Mouse (Mus musculus) mesoderm, embryonic 11.5 days (tissue): Measurements from ENCODE around the gene Gm20388.

Experiments used
- DNase-seq: peaks from one replicate; pipeline ENCODE4 v3.0.0-alpha.2; 2012; ENCODE audit warnings: low read depth, low spot score

Gm20388 gene

DNA sequence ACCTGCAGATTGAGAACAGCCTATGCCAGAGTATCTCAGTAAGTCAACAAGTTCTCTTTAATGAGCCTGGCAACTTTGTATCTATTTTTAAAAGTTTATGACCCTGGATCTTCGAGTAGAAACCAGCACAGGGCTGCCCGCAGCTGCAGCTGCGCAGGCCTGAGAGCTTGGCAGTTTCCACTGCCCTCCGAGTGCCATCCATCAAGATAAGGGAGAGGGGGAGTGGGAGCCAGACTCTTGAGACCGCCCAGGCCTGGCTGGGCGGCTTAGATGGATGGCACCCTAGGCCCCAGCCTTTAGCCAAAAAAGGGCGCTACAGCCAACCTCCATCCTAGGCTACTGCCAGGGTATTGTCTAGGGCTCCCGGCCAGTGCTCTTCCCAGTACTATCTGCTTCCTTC is 1074.2 kb downstream of the Gm20388 start:
- no peak for DNase-seq

DNA sequence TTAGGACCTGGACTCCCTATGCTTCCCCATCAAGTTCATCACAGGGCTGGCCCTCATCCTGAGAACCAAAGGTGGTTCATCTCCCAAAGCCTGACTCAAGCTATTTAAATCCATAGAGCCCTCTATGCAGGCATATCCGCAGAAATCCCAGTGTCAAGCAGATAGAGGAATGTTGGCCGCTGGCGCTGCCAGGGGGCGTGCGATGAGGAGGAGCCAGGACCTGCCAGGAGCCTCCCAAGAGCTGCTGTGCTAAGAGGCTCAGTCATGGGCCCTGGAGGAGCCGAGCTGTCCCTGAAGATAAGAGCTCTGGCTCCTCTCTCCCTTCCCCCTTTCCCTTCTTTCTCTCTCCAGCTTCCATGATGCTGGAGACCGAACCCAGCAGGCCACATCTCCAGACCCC is 1075.4 kb downstream of the Gm20388 start:
- DNase-seq = no peak

DNA sequence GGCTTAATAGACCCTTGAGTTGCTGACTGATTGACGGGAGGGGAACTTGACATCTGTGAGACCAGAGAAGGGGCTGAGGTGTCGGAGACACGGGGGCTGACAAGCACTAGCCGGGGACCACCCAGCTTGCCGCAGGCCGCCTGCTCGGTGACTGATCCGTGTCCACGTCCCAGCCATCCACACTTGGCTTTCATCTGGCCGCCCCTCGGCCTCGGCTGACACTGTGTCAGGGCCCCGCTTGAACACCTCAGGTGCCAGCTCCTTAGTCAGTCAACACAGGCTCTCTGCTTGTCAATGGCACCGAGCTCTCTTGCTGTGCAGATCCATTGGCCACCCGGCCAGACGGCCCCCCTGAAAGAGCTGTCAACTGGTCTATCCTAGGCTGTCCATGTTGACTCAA is 1083.1 kb downstream of the Gm20388 start:
- no peak for DNase-seq

DNA sequence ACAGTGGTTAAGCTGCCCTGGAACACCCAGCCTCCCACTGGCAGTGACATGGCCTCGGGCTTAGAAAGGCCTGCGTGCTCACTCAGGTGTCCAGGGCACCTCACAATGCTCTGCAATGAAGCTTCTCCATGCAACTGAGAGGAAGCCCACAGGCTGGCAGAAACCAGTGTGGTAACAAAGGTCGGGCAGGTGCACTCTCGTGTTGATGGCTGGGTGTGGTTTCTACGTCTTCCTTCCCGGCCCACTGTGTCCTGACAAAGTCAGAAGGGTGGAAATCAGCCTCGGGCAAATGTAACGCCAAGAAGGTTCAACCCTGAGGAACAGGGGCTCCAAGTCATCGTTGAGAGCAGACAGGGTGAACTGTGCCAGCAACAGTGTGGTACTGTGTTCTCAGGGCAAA is 1084.8 kb downstream of the Gm20388 start:
- no peak for DNase-seq

DNA sequence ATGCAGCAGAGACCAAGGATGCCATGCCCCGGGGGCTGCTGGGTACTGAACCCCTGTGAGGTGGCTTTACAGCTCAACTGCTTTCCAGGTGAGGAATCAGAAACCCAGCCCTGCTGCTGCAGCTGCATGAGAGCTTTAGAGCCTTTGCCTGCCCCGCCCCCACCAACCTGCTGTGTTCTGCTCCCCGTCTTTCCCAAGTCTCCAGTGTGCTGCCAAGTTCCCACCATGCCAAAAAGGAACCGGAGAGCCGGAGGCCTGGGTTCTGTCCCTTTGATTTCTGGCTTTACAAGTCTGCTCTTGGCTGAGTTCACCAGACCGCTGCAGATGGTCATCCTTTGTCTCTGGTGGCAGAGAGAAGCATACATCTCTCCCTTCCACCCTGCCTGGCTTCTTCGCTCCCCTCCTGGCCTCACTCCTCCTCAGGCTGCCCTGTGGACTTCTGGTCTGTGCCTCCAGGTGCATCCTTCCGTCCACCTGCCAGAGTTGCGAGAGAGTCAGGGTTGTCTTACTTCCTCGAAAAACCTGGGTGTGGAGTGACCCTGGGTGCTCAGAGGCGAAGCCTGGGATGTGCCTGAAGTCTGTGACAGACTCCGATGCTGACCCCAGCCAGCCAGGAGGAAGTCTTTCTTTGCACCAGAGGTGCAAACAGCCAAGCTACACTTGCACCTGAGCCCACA is 1086.4 kb downstream of the Gm20388 start:
- no peak for DNase-seq

DNA sequence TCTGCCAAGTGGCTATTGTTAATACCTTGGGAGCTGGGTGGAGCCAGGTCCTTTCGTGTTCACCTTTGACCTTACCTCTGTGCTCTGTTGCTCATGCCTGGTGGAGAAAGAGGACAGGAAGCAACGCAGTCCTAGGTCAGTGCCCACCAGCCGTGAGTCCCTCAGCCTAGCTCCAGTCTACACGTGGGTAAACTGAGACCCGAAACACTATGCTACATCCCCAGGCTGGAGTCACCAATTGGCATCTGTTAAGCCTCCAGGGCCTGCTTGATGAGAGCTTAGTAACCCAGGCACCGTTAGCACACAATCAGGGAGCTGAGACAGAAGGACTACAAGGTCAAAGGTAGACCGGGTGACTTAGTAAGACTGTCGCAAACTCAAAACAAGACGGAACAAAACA is 1087.3 kb downstream of the Gm20388 start:
- DNase-seq = no peak

DNA sequence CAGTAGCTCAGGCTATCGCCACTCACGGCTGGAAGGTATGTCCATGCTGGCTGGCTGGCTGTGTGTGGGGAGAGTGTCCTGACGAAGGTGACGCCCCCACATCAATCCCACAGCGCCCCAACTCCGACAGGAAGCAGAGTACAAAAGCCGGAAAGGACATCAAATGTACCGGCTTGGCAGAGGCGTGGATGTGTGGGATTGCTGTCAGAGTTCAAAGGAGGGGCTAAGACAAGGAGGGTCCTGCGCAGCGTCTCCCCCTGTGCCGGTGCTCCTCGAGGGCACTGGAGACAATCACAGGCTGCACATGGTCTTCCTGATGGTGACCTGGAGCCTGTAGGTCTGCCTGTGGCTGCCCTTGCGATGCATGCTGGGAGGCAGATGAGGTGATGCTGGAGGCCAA is 1088.3 kb downstream of the Gm20388 start:
- no peak for DNase-seq

DNA sequence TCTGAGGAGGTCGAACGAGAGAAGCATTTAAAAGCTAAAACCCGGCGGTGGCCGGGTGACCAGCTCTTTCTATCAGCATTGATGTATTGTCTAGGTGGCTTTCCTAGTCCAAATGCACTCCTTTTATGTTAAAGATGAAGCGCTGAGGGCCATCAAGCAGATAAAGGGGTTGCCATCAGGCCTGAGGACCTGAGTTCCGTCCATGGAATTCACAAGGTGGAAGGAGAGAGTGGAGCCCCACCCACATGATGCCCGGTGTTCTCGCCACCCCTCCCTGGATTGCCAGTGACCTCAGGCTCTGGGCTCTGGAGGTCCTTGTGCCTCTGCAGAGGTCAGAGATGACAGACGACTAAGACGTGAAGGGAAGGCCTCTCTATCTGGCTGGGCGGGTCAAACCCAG is 1091.3 kb downstream of the Gm20388 start:
- DNase-seq = no peak

DNA sequence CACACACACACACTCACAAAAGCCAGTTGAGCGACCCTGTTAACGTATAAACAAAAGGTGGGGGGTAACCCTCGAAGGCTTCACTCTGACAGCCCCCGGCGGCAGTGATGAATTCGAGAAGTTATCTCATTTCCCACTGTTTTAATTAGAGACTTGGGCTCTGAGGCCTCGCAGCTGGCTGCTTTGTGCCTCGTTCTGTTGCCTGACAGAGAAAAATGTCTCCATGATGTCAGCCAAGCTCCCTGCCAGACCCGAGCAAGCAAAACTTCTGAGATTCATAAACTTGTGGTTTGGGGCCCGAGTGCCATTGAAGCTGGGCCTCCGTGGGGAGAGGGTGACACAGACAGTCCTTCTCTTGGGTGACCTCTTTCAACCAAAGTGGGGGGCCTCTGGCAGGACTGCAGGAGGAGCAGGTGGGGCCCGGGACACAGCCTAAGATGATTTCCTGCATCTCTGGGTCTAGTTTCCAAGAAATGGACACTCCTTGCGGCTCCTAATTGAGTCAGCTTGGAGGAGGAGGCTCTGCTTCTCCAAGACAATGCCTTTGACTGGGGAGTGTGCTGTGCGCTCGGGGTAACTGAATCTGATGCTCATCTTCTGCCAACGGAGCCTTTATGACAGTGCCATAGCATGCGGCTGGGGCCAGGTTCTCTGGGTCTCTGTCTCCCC is 1092.4 kb downstream of the Gm20388 start:
- DNase-seq = no peak

DNA sequence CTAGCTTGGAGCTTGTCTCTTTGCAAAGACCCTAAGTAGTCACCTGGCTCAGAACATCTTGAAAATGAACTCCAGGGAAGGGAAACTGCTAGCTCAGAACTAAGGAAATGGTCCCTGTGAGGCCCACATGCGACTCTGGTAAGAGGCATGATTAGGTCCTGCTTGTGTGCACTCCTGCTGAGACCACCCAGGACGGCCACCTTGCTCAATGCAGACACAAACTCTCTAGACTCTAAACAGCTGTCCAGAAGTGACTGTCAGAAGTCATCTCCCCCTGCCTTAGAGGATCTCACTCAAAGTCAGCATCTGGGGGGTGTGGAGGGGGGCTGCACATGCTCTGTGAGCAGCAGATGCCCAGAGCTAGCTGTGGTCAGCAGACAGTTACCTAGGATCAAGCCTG is 1093.0 kb downstream of the Gm20388 start:
- no peak for DNase-seq

DNA sequence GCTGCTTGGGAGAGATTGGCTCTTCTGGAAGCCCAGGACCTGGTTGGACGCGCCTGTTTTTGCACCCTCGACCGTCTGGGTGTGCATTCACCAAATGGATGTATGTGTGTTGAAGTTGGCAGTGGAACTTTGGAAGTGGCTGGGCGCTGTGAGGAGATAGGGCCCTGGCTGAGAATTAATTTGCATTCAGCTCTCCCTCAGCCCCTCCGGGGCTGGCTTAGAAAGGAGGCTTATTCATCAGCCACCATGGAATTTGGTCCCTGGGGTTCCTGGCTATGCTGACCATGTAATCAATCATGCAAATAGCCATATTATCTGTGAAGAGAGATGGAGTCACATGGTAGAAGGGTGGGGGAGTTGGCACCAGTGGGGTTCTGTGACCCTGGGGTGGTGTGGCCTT is 1102.7 kb downstream of the Gm20388 start:
- no peak for DNase-seq

DNA sequence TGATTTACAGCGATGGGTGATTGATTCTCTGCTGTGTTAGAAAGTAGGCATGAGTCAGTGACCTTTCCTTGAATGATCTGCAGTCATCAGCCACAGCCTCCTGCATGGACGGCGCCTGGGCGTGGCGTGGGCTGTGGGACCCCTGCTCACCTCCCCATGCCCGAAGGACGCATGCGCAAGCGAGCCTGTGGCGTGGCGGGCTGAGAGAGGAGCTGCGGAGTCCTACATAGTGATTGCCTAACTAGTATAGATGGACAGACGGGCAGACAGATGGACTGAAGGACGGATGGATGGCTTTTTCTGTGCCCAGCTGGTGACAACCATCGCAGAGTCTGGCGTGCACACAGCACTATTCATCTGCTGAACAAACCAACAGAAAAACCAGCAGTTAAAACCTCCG is 1106.0 kb downstream of the Gm20388 start:
- peak; percentile 34 for DNase-seq

DNA sequence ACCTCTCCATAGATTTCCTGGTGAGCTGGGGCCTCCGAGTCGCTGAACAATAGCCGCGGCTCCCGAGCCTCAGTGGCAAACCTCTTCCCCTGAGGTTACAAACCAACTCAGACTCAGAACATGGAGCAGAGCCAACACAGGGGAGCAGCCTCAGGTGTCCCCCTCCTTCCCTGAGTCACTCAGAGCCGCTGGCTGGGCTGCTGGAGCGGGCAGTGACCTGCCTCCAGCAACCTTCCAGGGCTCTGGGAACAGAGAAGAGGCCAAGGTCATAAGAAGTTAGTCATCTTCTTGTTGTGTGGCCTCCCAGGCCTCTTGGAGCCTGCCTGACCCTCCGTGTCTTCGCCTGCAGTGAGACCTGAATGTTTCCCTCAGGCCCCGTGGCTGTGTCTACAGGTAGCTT is 1107.6 kb downstream of the Gm20388 start:
- no peak for DNase-seq

DNA sequence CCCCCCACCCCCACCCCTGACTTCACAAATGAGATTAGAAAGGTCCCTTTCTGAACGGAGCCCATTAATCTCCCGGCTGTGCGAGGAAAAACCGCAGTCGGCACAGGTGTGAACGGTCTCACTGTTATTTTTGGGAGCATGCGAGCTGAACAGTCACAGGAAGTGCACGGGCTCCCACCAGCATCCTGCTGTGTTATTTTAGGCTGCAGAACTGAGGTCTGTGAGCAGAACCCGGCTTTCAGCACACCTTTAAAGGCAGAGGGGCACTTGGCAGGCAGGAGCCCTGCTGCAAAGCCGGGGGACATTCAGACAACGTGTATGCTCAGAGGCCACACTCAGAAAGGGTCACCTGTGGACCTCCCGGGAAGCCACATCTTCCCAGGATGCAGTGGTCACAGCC is 1110.8 kb downstream of the Gm20388 start:
- DNase-seq = no peak

DNA sequence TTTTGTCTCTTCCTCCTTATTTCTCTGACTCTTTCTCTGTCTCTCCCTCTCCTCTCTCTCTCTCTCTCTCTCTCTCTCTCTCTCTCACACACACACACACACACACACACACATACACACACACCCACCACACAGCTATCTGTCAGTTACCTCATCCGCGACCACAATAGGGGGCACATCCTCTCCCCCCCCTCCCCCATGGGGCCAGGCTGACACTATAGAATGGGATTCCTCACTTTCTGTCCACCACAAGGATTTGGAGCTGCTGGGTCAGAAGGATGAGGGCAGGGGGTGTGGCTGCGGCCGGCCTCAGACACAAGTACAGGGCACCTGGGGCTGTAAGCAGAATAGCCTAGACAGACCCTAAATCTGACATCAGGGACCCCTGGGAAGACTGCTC is 1112.4 kb downstream of the Gm20388 start:
- no peak for DNase-seq

DNA sequence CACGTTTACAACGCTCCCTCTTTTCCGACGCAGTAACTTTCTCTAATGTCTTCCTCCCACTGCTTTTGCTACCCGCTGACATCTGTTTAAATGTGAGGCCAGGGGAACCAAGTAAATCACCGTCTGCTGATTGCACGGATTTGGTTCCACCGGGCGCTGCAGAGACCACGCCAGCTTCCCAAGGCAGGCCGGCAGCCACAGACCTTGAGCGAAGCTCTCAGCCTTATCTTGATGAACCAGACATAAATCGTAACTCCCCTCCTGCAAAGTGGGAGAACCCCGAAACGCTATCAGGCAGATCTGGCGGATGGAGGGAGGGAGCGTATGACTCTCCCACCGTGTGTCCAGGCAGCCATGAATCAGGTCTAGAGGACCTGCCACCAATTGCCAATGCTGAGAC is 1113.1 kb downstream of the Gm20388 start:
- peak; percentile 52 for DNase-seq

DNA sequence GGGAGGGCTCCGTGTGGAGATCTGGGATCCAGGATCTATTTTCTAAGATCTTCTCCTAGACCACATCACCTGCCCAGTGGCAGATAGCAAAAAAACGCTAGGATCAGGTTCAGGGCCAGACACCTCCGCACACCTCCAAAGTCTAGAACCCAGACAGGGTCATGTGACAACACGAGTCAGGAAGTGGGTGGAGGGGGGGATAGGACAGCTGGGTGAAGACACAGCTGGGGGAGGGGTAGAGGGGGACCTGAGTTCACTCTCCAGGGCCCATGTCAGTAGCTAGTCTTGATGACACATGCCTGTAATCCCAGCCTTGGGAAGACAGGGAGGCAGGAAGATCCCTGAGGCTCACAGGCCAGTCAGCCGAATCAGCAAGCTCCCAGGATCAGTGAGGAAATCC is 1114.8 kb downstream of the Gm20388 start:
- DNase-seq = no peak

DNA sequence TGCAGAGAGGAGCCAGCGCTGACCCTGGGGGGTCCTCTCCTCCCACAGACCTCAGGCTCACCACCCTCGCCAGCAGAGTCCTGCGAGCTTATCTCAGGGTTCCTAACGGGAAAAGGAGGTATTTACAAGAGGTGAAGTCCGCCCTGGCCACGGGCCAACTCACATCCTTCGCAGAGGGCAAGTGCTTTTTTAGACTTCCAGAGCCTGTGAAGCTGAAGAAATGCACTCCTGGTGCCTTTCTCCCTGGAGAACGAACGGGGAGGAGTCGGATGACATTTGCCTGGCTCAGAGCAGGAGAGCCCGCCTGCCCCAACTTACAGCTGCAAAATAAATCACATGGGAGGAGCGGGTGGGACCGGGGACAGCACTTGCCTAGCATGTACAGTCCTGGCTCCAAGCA is 1117.1 kb downstream of the Gm20388 start:
- DNase-seq = peak; percentile 57

DNA sequence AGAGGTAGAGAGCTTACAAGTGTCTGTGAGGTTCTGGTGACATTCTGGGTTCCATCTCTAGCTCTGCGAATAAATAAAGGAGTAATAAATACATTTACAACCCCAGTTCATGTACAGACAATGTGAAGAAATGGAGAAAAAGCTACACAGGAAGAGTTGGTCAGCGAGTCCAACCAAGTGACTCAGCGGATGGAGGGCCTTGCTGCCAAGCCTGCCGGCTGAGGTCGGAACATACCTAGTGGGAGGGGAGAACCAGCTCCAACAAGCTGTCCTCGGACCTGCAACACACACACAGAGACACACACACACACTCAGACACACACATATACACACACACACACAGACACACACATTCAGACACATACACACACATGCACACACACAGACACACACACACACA is 1118.4 kb downstream of the Gm20388 start:
- DNase-seq = no peak

DNA sequence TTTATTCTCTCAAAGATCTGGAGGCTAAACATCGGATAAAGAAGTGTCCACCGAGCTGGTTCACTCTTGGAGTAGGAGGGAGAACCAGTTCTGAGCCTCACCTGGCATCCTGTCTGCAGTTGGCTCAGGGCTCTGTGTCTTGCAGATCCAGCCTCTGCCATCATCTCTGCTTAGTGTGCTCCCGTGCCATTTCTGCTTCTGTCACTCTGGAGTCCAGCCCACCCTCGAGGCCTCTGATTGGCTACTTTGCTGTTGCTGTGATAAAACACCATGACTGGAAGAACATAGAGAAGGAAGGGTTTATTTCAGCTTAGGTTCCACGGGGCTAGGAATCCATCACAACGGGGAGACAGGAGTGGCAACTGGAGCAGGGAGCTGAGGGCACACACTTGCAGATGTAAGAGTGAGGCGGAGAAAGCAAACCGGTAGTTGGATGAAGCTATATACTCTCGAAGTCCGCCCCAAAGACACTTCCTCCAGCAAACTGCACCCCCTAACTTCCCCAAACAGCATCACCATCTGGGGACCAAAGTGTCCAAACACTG is 1119.9 kb downstream of the Gm20388 start:
- no peak for DNase-seq

DNA sequence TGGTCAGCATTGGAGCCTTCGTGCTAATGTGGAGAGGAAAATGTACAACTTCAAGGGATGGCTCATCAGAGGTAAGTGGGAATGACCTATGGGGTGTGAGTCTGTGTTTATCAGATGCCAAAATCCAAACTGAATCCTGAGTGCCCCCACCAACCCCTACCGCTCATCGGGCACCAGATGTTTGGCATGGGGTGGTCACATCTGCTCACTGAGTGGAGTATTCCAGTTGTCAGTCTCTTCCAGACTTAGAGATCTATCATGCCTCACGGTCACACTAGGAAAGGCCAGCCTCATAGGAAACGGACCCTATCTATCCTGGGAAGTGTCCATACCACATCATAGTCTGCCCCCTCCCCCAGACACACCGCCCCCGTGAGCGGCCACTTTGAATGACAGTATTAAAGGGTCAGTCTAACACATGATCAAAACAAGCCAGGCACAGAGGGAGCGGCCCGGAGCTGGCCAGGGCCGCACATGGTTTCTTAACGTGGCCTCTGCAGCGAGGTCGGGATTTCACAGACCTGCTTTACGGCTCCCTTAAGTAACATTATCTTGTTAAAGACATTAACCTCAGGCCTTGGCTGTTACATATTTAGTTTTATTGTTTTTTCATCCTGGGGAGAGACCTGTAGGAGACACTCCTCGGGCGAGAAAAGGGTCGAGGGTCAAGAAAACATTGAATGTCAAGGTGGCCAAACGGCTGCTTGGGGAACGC is 1122.8 kb downstream of the Gm20388 start:
- DNase-seq = peak; percentile 55

DNA sequence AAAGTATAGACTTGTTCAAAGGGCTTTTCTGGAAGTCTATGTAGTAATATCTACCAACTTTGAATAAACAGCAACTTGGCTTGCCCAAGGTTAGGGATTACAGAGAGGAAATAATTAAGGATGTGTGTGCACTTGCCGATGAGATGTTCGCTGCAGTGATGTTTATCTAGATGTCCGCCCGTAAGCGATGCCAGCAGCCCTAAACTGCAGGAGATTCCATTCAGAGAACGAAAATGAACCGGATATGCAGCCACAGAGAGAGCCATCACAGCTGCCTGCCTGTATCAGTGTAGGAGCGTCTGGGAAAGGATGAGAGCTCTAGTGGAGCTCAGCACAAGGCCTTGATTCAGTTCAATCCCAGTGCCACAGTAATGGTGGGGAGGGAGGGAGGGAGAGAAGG is 1125.0 kb downstream of the Gm20388 start:
- DNase-seq = no peak
